Mouse (Mus musculus) thymus, adult 2 months (tissue): Measurements from ENCODE around the gene Lamp1.

Experiments used
- CTCF ChIP-seq: fragments of 200-500 bp; IDR thresholded peaks from 2 replicates; pipeline ENCODE4 v1.5.1; 2012; ENCODE audit warnings: mild to moderate bottlenecking, control low read depth, low read length, moderate library complexity, borderline replicate concordance; ENCODE audit not compliant: control insufficient read depth, poor library complexity, insufficient read depth; ENCODE audit errors: extremely low read depth
- POLR2A ChIP-seq: fragments of 200-500 bp; IDR thresholded peaks from 2 replicates; pipeline ENCODE4 v1.6.1; 2012; ENCODE audit warnings: mild to moderate bottlenecking, low read length, control low read depth, moderate library complexity; ENCODE audit not compliant: control insufficient read depth, poor library complexity, insufficient read depth; ENCODE audit errors: extremely low read depth

DNA sequence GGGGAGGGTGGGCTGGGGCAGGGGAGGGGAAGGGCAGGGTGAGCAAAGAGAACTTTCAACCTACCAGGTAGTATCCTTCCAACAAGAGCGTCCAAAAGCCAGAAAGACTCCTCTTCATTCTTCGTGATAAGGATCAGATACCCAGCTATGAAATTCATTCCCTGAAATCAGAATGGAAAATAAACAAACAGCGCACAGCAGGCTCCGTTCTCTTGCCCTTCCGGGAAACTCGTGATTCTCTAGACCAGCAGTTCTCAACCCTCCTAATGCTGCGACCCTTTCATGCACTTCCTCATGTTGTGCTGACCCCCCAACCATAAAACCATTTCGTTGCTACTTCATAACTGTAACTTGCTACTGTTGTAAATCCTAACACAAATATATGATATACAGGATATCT, 27.9 kb downstream of the Lamp1 start:
- no peak for TF ChIP-seq POLR2A
- no peak for TF ChIP-seq CTCF
